Mouse (Mus musculus) spleen, adult 2 months (tissue): ENCODE data around the gene Ninl. TPM values are rescaled to one million over a fixed set of nuclear protein-coding genes. Genes with fewer than 3 reads are reported as not detected.
A peak's percentile ranks its signal among the peaks of the same experiment; 100 is the strongest.
"Not testable (repeated sequence)": the region's sequence is repeated elsewhere in the genome, so short reads cannot be mapped to it uniquely, and the experiment has no call there.

Source experiments
- DNase-seq, 2 experiments: peaks; one replicate each; pipeline versions ENCODE4 v3.0.0 to v3.0.0-alpha.2; 2012 to 2021; ENCODE audit warnings: low spot score in 2 of 2, low read depth in 1 of 2
- H3K27ac ChIP-seq: fragments of 200-500 bp; 2 replicates; pipeline ENCODE4 v1.5.1; 2012; ENCODE audit warnings: low read length, inconsistent platforms; ENCODE audit not compliant: insufficient read depth
- H3K27me3 ChIP-seq: fragments of 200-500 bp; 2 replicates; pipeline ENCODE4 v1.6.1; 2012; ENCODE audit warnings: mild to moderate bottlenecking, moderate library complexity, low read length, inconsistent platforms; ENCODE audit not compliant: control insufficient read depth, insufficient read depth
- H3K36me3 ChIP-seq: fragments of 200-500 bp; 2 replicates; pipeline ENCODE4 v1.6.1; 2012; ENCODE audit warnings: mild to moderate bottlenecking, low read length, inconsistent platforms; ENCODE audit not compliant: control insufficient read depth, insufficient read depth
- H3K4me1 ChIP-seq: fragments of 200-500 bp; 2 replicates; pipeline ENCODE4 v1.6.1; 2011; ENCODE audit warnings: inconsistent platforms; ENCODE audit not compliant: control insufficient read depth, insufficient read depth, insufficient read length
- H3K4me3 ChIP-seq: fragments of 200-500 bp; 2 replicates; pipeline ENCODE4 v1.5.1; 2011; ENCODE audit warnings: mild to moderate bottlenecking, inconsistent platforms; ENCODE audit not compliant: insufficient read depth, insufficient read length; ENCODE audit errors: extremely low read depth
- CTCF ChIP-seq: fragments of 200-500 bp; IDR thresholded peaks from 2 replicates; pipeline ENCODE4 v1.5.1; 2011; ENCODE audit warnings: mild to moderate bottlenecking, inconsistent platforms; ENCODE audit not compliant: insufficient read depth, insufficient read length, insufficient replicate concordance; ENCODE audit errors: extremely low read depth
- POLR2A ChIP-seq: fragments of 200-500 bp; IDR thresholded peaks from 2 replicates; pipeline ENCODE4 v1.6.1; 2011; ENCODE audit warnings: low read depth, low read length, inconsistent platforms
- WGBS: fragments of 180-500 bp; shearing (Covaris S2); methylation state at CpG from one replicate; pipeline ENCODE4 v1.1.7; 2018; 5-methylcytosine and 5-hydroxymethylcytosine counted together
- polyA plus RNA-seq: library from polyadenylated mRNA; depleted of rRNA; stranded (reverse); fragments of >200 nt; gene quantifications from 2 replicates; pipeline ENCODE4 v1.2.3, GENCODE M21; 2012

Gene Ninl
- polyA plus RNA-seq, 1 experiment = 2.1 TPM

DNA sequence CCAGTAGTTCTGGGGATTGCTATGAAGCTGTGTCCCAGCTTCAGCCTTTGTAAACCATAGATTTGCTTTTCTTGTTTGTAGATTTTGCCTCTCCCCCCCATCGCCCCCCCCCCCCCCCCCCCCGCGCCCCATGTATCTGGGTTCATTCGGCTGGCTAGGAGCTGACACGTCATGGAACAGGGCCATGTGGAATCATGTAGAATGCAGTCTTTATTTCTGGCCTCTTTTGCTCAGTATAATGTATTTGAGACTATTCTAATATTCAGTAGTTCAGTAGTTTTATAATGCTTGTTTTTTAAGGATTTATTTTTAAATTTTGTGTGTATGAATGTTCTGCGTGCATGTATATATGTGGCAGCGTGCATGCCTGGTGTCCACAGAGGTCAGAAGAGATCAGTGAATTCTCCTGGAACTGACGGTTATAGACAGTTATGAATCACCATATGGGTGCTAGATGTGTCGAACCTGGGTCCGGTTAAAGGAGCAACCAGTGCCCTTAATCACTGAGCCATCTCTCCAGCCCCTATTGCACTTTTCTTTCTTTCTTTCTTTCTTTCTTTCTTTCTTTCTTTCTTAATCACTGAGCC, 128.8 kb downstream of the Ninl start:
- Histone ChIP-seq H3K4me1 (peaks cover 2% of the 10 kb centered on the region), H3K27me3 (no peaks in the 10 kb centered on the region), H3K4me3 (no peak overlapping the region), H3K27ac (peak overlapping the region; percentile 53; the same call in 1 of the 2 replicates), H3K36me3 (no peaks in the 10 kb centered on the region)
- WGBS = 32% methylated on average over 10 of the region's 10 CpGs
- TF ChIP-seq CTCF = no peak
- TF ChIP-seq POLR2A = no peak
- DNase-seq = no peak

DNA sequence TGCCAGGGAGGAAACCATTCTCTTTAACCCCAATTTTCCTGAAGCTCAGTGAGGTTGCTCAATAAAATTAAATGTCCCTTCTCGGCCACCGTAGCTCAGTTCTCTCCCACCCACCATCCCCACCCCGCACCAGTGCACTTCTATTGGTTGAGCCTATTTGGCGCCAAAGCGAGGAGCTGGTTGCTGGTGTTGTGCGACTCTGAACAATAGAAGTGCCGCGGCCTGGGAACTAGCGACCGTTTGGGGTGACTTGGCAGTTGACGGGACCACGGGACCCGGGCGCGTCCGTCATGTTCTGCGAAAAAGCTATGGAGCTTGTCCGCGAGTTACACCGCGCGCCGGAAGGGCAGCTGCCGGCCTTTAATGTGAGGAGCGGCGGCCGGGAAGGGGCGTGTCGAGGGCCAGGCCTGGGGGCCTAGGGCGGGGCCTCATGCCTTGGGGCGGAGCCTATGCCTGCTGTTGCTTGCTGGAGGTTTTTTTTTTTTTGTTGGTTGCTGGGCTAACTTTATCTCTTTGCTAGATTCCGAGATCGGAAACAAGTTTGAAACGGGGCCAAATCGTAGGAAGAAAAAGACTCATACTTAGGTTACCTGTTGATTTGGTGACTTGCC, 129.6 kb downstream of the Ninl start:
- DNase-seq = peak; percentile 88 to 93
- Histone ChIP-seq H3K4me3 (peak overlapping the region; percentile 97), H3K4me1 (peaks cover 2% of the 10 kb centered on the region), H3K27me3 (no peaks in the 10 kb centered on the region), H3K27ac (peak overlapping the region; percentile 83), H3K36me3 (no peaks in the 10 kb centered on the region)
- under 1% methylated on average over 35 of the region's 35 CpGs for WGBS
- TF ChIP-seq CTCF (no peak), POLR2A (no peak)

DNA sequence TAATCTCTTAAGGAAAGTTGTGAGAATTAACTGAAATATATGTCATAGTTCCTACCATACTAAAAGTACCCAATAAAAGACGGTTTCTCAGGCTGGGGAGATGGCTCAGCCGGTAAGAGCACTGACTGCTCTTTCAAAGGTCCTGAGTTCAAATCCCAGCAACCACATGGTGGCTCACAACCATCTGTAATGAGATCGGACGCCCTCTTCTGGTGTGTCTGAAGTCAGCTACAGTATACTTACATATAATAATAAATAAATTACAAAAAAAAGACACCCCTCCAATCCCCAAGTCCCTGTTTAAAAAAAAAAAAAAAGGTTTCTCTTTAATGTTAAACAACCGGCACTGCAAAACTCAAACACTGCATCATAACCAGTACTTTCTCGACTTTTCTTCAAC, 130.3 kb downstream of the Ninl start:
- H3K27me3 ChIP-seq, DNase-seq, H3K4me1 ChIP-seq: not testable (repeated sequence)

GRCm38 (mm10) chr2:150904936-150905450, 134.2 kb downstream of the Ninl start, which contains the start of gene Gins1:
Gins1 (plus strand) TSS chr2:150905400.
- Histone ChIP-seq H3K27ac (peak within 1 kb of the TSS; percentile 90), H3K4me1 (peaks cover 5% of the 10 kb centered on the region; the same call in 1 of the 2 replicates), H3K4me3 (peak within 1 kb of the TSS; percentile 79), H3K27me3 (no peaks in the 10 kb centered on the region), H3K36me3 (0 out of 2 replicates have a peak, but pooled peaks cover 1% of the 10 kb centered on the region)
- WGBS = 41% methylated on average over 9 of the region's 9 CpGs
- TF ChIP-seq POLR2A = no peak
- no peak for TF ChIP-seq CTCF
- DNase-seq = no peak

More for the DNA sequence above, 130.3 kb downstream of the Ninl start:
- not testable (repeated sequence) for H3K36me3 ChIP-seq, H3K4me3 ChIP-seq, H3K27ac ChIP-seq
- WGBS = 41% methylated on average over 6 of the region's 6 CpGs

DNA sequence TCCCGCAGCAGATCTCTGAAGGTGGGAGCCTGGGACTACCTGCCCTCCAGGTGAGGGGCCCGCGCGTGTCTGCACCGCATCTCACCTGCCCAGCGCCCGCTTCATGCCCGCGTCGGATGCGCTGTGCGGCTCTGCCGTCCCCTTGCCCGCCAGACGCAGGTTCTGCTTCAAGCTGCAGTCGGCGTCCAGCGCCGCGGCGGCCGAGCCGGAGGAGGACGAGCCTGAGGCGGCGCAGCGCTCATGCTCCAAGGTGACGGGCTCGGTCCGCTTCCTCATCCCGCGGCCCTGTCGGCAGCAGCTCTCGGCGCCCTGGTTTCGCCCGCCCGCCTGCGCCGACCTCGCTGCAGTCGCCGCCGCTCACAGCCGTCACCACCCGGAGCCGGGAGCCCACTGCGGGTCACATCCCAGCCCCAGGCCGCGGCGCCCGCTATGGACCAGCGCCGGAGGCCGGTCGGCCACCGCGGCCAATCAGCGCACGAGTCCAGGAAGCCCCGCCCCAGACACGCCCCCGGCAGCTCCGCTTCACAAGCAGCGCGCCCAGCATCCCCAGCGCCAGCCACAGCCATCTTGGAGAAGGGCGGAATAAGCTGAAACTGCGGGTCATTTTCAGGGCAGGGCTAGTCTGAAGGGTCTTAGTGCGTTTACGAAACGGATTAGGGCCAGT, 134.8 kb downstream of the Ninl start, which contains the start of gene Abhd12:
TSS of gene Abhd12 (minus strand) at position 470 of the 664 bp plus-strand sequence.
- TF ChIP-seq CTCF (no peak), POLR2A (peak; percentile 66)
- Histone ChIP-seq H3K36me3 (0 out of 2 replicates have a peak, but pooled peaks cover 1% of the 10 kb centered on the region), H3K27me3 (no peaks in the 10 kb centered on the region), H3K4me3 (peak within 1 kb of the TSS; percentile 79), H3K4me1 (peaks cover 4% of the 10 kb centered on the region; the same call in 1 of the 2 replicates), H3K27ac (peak within 1 kb of the TSS; percentile 90)
- 1% methylated on average over 71 of the region's 72 CpGs for WGBS
- peak; percentile 84 to 98 for DNase-seq

GRCm38 (mm10) chr2:150902347-150902746, 136.8 kb downstream of the Ninl start:
- H3K4me1 ChIP-seq = peaks cover 4% of the 10 kb centered on the region; the same call in 1 of the 2 replicates
- H3K4me3 ChIP-seq = no peak overlapping the region
- WGBS = 94% methylated on average over 8 of the region's 8 CpGs
- DNase-seq = no peak
- 0 out of 2 replicates have a peak, but pooled peaks cover 1% of the 10 kb centered on the region for H3K36me3 ChIP-seq
- H3K27ac ChIP-seq = no peak overlapping the region
- no peak for TF ChIP-seq CTCF
- TF ChIP-seq POLR2A = no peak
- no peaks in the 10 kb centered on the region for H3K27me3 ChIP-seq

DNA sequence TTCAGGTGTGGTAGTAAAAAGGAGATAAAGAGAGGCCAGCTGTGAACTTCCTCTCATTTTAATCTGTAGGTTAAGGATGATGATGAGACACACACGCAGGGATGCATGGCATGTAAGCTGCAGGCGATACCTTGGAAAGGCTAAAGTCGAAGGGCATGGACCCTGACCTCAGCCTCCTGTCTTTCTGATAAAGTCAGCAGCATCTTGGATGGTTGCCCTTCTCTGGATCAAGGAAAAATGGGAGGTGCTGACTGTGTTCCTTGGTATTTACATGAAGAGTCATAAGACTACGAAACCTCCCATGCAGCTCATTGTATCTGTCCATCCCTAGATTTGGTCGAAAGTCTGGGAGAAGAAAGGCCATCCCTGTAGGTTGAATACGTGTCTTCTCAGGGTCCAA, 138.8 kb downstream of the Ninl start:
- TF ChIP-seq CTCF (no peak), POLR2A (no peak)
- H3K27ac ChIP-seq = no peak overlapping the region
- H3K4me1 ChIP-seq = peaks cover 14% of the 10 kb centered on the region
- no peak for DNase-seq
- H3K36me3 ChIP-seq = 0 out of 2 replicates have a peak, but pooled peaks cover 1% of the 10 kb centered on the region
- WGBS = 97% methylated on average over 6 of the region's 6 CpGs
- H3K4me3 ChIP-seq = no peak overlapping the region
- H3K27me3 ChIP-seq = no peaks in the 10 kb centered on the region
